Mouse (Mus musculus) lung, postnatal 0 days (tissue): ENCODE measurements around the gene Dnal4.

ENCODE experiments used
- CTCF ChIP-seq: IDR thresholded peaks from 2 replicates; pipeline ENCODE4 v1.5.1; 2016; ENCODE audit warnings: antibody characterized with exemption, mild to moderate bottlenecking
- EP300 ChIP-seq: IDR thresholded peaks from 2 replicates; pipeline ENCODE4 v1.6.1; 2016; ENCODE audit warnings: antibody characterized with exemption, mild to moderate bottlenecking, control low read depth

DNA sequence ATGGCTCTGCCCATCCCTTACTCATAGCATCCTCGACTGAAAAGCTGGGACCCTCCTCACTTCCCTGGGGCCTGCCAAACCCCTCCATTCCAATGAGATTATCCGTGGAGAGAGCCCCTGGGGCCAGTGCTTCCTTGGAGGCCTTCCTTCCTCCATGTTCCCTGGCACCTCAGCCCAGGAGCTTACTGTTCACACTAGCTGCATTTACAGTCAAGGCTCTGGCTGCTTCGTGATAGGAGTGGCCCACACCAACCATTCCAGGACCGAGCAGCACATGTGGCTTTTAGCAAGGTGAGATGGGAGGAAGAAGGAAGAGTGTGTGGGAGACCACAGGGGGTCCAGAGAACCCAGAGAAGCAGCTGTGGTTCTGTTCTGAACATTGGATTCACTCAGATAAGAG lies 23.8 kb downstream of the Dnal4 start:
- TF ChIP-seq CTCF (no peak), EP300 (no peak)
